Mouse (Mus musculus) C2C12 (cell line): ENCODE measurements at regions not wholly inside any gene's neighbourhood (a gene's known extent, or its start where the extent isn't known, plus 50 kb on each side); places are given as distances from the start of the nearest gene placed in this dataset.

Experiments used
- CEBPB ChIP-seq: IDR thresholded peaks from one replicate; pipeline ENCODE4 v1.6.1; 2011; ENCODE audit warnings: low read depth, mild to moderate bottlenecking, control low read depth, moderate library complexity
- CTCF ChIP-seq: IDR thresholded peaks from one replicate; pipeline ENCODE4 v1.5.1; 2011; ENCODE audit not compliant: control insufficient read depth, insufficient read depth, insufficient read length
- MAX ChIP-seq: IDR thresholded peaks from one replicate; pipeline ENCODE4 v1.6.1; 2011; ENCODE audit warnings: mild to moderate bottlenecking, control low read depth
- MYOD1 ChIP-seq: IDR thresholded peaks from one replicate; pipeline ENCODE4 v1.6.1; 2011; ENCODE audit warnings: low read depth; ENCODE audit not compliant: control insufficient read depth, insufficient read length
- MYOG ChIP-seq: IDR thresholded peaks from one replicate; pipeline ENCODE4 v1.6.1; 2011; ENCODE audit not compliant: control insufficient read depth, insufficient read length; ENCODE audit errors: extremely low read depth
- USF1 ChIP-seq: IDR thresholded peaks from one replicate; pipeline ENCODE4 v1.6.1; 2011; ENCODE audit warnings: low read depth, mild to moderate bottlenecking, control low read depth, moderate library complexity

DNA sequence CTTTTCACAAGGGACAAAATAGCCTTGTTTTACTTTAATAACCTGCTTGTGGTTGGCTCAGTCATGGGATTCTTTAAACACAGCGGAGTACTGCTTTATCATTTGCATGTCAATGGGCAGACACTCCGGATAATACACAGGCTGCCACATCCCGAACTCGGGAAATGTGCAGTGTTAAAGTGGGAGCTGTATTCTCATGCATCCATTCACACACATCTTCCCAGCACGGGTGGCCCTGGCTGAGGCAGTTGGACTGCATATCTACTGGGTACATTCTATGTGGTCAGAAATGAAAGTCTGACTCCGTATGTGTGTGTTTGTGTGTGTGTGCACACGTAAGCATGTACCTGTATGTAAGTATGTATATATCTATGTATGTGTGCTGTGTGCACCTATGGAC, 100.5 kb downstream of the Btg1 start:
- TF ChIP-seq CTCF (no peak), USF1 (no peak), MAX (no peak), MYOG (no peak), MYOD1 (no peak), CEBPB (no peak)
